Mouse (Mus musculus): ENCODE measurements around the gene Fosl1. TPM values are rescaled to one million over a fixed set of nuclear protein-coding genes. Genes with fewer than 3 reads are reported as not detected.

The Fosl1 gene
- polyA plus RNA-seq, 1 experiment from 2014 or later: not detected

DNA sequence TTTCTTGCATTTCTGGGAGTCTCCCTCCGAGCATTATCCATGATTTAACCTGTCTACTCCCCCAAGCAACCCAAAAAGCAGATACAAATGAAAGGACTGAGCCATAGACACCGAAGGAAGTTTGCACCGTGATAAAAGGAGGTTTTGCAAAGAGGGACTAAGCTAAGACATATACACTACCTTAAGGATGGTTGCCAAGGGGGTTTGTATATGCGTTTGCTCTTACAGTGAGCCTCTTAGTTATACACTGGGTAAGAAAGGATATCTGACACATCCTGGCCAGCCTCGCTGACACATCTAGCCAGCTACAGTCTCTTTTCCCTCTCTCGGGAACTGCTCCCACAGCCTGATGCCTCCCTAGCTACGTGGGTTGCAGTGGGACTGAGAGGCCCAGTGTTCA lies 13.4 kb upstream of the Fosl1 start:
- no peak overlapping the region for H3K4me3 ChIP-seq (ENCODE audit: low read depth, low read length)
- H3K4me1 ChIP-seq (ENCODE audit: insufficient read depth, low read depth, low read length): peaks cover 11% of the 10 kb centered on the region; the same call in 1 of the 2 replicates
- H3K27ac ChIP-seq (ENCODE audit: low read length): peak overlapping the region; percentile 81
- H3K9me3 ChIP-seq (ENCODE audit: low read length): no peaks in the 10 kb centered on the region
- WGBS: 37% methylated on average over 7 of the region's 7 CpGs
- no peak for DNase-seq (ENCODE audit: low spot score)
- no peaks in the 10 kb centered on the region for H3K36me3 ChIP-seq (ENCODE audit: insufficient read depth, low read length)
- H3K27me3 ChIP-seq (replicated peaks; ENCODE audit: insufficient read depth, low read length): 0 out of 2 replicates have a peak, but pooled peaks cover 3% of the 10 kb centered on the region
- TF ChIP-seq EP300 (IDR thresholded peaks at IDR 0.05) (no peak), CTCF (IDR thresholded peaks at IDR 0.05) (no peak)
- H3K9ac ChIP-seq (replicated peaks; ENCODE audit: low read depth): no peak overlapping the region
- peak overlapping the region; percentile 73; the same call in 1 of the 2 replicates for H3K4me2 ChIP-seq (replicated peaks; ENCODE audit: low read depth, low read length)
- ATAC-seq: no peak

- Histone ChIP-seq H3K4me3 (ENCODE audit: low read depth, low read length) (no peak overlapping the region), H3K4me1 (ENCODE audit: insufficient read depth, low read depth, low read length) (peaks cover 7% of the 10 kb centered on the region; the same call in 1 of the 2 replicates), H3K36me3 (ENCODE audit: insufficient read depth, low read length) (no peaks in the 10 kb centered on the region), H3K9ac (replicated peaks; ENCODE audit: low read depth) (no peak overlapping the region), H3K27ac (ENCODE audit: low read length) (no peak overlapping the region), H3K9me3 (ENCODE audit: low read length) (no peaks in the 10 kb centered on the region; the same call in 1 of the 2 replicates), H3K4me2 (replicated peaks; ENCODE audit: low read depth, low read length) (no peak overlapping the region), H3K27me3 (replicated peaks; ENCODE audit: insufficient read depth, low read length) (peaks cover 10% of the 10 kb centered on the region)
- 39% methylated on average over 9 of the region's 9 CpGs for WGBS
- no peak for ATAC-seq
- no peak for TF ChIP-seq EP300 (IDR thresholded peaks at IDR 0.05)
- TF ChIP-seq CTCF (IDR thresholded peaks at IDR 0.05): no peak
- peak; percentile 53 for DNase-seq (ENCODE audit: low spot score)
Observed at GRCm38 (mm10) chr19:5444371-5444908, 2.9 kb upstream of the Fosl1 start.

DNA sequence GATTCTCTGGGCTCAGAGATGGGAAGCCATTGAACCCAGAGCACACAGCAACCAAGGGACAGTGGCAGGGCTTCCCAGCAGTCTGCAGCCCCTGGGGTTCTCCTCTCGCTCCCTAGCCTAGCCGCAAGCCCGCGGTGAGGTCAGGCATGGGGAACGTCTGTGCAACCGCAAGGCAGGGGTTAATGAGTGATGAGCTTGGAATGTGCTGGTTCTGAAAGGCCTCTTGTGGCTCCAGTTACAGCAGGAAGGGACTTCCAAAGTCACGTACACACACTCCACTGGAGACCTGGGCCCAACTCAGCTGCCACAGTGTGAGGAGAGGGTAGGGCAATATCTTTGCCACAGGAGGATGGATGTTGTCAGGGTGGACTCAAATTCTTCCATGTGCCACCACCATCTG lies 2.4 kb upstream of the Fosl1 start:
- H3K4me1 ChIP-seq (ENCODE audit: insufficient read depth, low read depth, low read length): peaks cover 7% of the 10 kb centered on the region; the same call in 1 of the 2 replicates
- TF ChIP-seq CTCF (IDR thresholded peaks at IDR 0.05) (no peak), EP300 (IDR thresholded peaks at IDR 0.05) (no peak)
- no peak for DNase-seq (ENCODE audit: low spot score)
- H3K4me3 ChIP-seq (ENCODE audit: low read depth, low read length): no peak overlapping the region
- ATAC-seq: 0 out of 2 replicates have a peak, but pooled peaks have one; percentile 20
- 19% methylated on average over 7 of the region's 7 CpGs for WGBS
- no peak overlapping the region for H3K4me2 ChIP-seq (replicated peaks; ENCODE audit: low read depth, low read length)
- H3K27me3 ChIP-seq (replicated peaks; ENCODE audit: insufficient read depth, low read length): peaks cover 10% of the 10 kb centered on the region
- H3K9me3 ChIP-seq (ENCODE audit: low read length): no peaks in the 10 kb centered on the region; the same call in 1 of the 2 replicates
- no peak overlapping the region for H3K27ac ChIP-seq (ENCODE audit: low read length)
- H3K9ac ChIP-seq (replicated peaks; ENCODE audit: low read depth): no peak overlapping the region
- H3K36me3 ChIP-seq (ENCODE audit: insufficient read depth, low read length): no peaks in the 10 kb centered on the region

DNA sequence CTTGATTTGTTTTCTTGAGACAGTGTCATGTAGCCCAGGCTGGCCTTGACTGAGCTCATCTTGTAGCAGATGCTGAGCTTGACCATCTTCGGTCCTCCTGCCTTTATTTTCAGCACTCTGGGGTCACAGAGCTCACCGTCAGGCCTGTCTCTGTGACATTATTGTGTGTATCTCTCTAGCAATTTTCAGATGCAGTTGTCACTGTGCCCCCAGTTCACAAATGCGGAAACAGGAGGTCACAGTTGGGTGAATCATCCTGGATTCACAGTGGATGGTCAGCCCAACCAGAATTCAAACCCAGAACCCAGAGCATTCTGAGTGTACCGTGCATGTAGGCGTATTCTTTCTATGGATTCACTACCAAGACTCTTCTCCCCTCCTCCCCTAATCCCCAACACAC lies 1.6 kb upstream of the Fosl1 start:
- Histone ChIP-seq H3K27me3 (replicated peaks; ENCODE audit: insufficient read depth, low read length) (peaks cover 10% of the 10 kb centered on the region), H3K4me3 (ENCODE audit: low read depth, low read length) (no peak overlapping the region), H3K36me3 (ENCODE audit: insufficient read depth, low read length) (no peaks in the 10 kb centered on the region), H3K9ac (replicated peaks; ENCODE audit: low read depth) (no peak overlapping the region), H3K4me1 (ENCODE audit: insufficient read depth, low read depth, low read length) (peaks cover 7% of the 10 kb centered on the region; the same call in 1 of the 2 replicates), H3K4me2 (replicated peaks; ENCODE audit: low read depth, low read length) (no peak overlapping the region), H3K9me3 (ENCODE audit: low read length) (no peaks in the 10 kb centered on the region), H3K27ac (ENCODE audit: low read length) (no peak overlapping the region)
- WGBS: 90% methylated on average over 5 of the region's 5 CpGs
- DNase-seq (ENCODE audit: low spot score): no peak
- no peak for ATAC-seq
- TF ChIP-seq CTCF (IDR thresholded peaks at IDR 0.05): no peak
- TF ChIP-seq EP300 (IDR thresholded peaks at IDR 0.05): no peak

- peak; percentile 44 for DNase-seq (ENCODE audit: low spot score)
- WGBS: 4% methylated on average over 33 of the region's 36 CpGs
- no peaks in the 10 kb centered on the region for H3K36me3 ChIP-seq (ENCODE audit: insufficient read depth, low read length)
Observed at GRCm38 (mm10) chr19:5448354-5449150, 1.2 kb downstream of the Fosl1 start.

DNA sequence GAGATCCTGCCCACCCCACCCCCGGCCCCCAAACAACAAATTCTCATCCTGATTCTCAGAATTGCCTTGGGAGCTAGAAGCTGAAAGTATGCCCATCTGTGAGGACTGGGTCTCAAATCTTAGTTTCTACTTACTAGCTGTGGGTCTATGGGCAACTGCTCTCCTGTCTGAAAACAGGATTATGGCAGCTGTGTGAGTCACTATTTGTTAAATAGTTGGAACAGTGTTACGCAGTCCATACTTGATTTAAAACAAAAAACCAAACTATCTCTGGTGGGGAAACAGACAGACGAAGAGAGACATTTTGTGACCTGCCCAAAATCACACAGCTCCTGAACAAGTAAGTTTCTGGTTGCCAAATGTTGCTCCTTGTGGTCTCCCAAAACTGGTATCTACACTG lies 2.3 kb downstream of the Fosl1 start:
- WGBS: 82% methylated on average over 3 of the region's 3 CpGs
- no peak overlapping the region for H3K4me2 ChIP-seq (replicated peaks; ENCODE audit: low read depth, low read length)
- no peaks in the 10 kb centered on the region for H3K36me3 ChIP-seq (ENCODE audit: insufficient read depth, low read length)
- no peak for TF ChIP-seq CTCF (IDR thresholded peaks at IDR 0.05)
- TF ChIP-seq EP300 (IDR thresholded peaks at IDR 0.05): no peak
- ATAC-seq (no peak), DNase-seq (ENCODE audit: low spot score) (no peak)
- H3K9me3 ChIP-seq (ENCODE audit: low read length): no peaks in the 10 kb centered on the region
- H3K9ac ChIP-seq (replicated peaks; ENCODE audit: low read depth): no peak overlapping the region
- H3K27ac ChIP-seq (ENCODE audit: low read length): no peak overlapping the region
- H3K4me1 ChIP-seq (ENCODE audit: insufficient read depth, low read depth, low read length): peaks cover 7% of the 10 kb centered on the region; the same call in 1 of the 2 replicates
- H3K27me3 ChIP-seq (replicated peaks; ENCODE audit: insufficient read depth, low read length): peaks cover 10% of the 10 kb centered on the region
- no peak overlapping the region for H3K4me3 ChIP-seq (ENCODE audit: low read depth, low read length)

More at GRCm38 (mm10) chr19:5448354-5449150, 1.2 kb downstream of the Fosl1 start:
- H3K4me3 ChIP-seq (ENCODE audit: low read depth, low read length): peak overlapping the region; percentile 44
- peak; percentile 37 for ATAC-seq
- no peak for TF ChIP-seq CTCF (IDR thresholded peaks at IDR 0.05)
- no peak for TF ChIP-seq EP300 (IDR thresholded peaks at IDR 0.05)
- peak overlapping the region; percentile 85 for H3K4me2 ChIP-seq (replicated peaks; ENCODE audit: low read depth, low read length)
- peaks cover 10% of the 10 kb centered on the region for H3K27me3 ChIP-seq (replicated peaks; ENCODE audit: insufficient read depth, low read length)
- H3K27ac ChIP-seq (ENCODE audit: low read length): no peak overlapping the region
- H3K4me1 ChIP-seq (ENCODE audit: insufficient read depth, low read depth, low read length): peaks cover 7% of the 10 kb centered on the region; the same call in 1 of the 2 replicates
- H3K9me3 ChIP-seq (ENCODE audit: low read length): no peaks in the 10 kb centered on the region
- H3K9ac ChIP-seq (replicated peaks; ENCODE audit: low read depth): no peak overlapping the region

All from lung, postnatal 0 days (tissue).